Mouse (Mus musculus) leukemia stem cell, adult 10-12 weeks (primary cell): ENCODE results near the gene Ints1. TPM values are rescaled to one million over a fixed set of nuclear protein-coding genes. Genes with fewer than 3 reads are reported as not detected.

Source experiments
- polyA plus RNA-seq: library from polyadenylated mRNA; stranded (reverse); fragments of >175 nt; gene quantifications from 2 replicates; pipeline ENCODE4 v1.2.3, GENCODE M21; 2012; ENCODE audit warnings: low replicate concordance

The Ints1 gene
- polyA plus RNA-seq, result 127 and 152 TPM in 2 replicates

GRCm38 (mm10) chr5:139775216-139775926 is at the start of gene Ints1:
Gene Ints1 (minus strand): TSS chr5:139775674.

GRCm38 (mm10) chr5:139819538-139820181 is 44.2 kb upstream of the Ints1 start, which contains the start of gene Tmem184a:
Gene Tmem184a (minus strand): TSS chr5:139819917.

GRCm38 (mm10) chr5:139791227-139792158 is 16.0 kb upstream of the Ints1 start, which contains the start of gene Mafk:
Gene Mafk (plus strand): TSS chr5:139791513.

GRCm38 (mm10) chr5:139735677-139736503 is 39.6 kb downstream of the Ints1 start, which contains the start of gene Micall2:
Gene Micall2 (minus strand): TSS chr5:139736336.

Other genes with a start within 250 kb of the Ints1 start
- not detected in 2 replicates for gene Uncx, start 232.2 kb downstream of the Ints1 start, polyA plus RNA-seq
- 58.8 and 64.8 TPM in 2 replicates for gene Micall2, start 39.3 kb downstream of the Ints1 start, polyA plus RNA-seq
- gene Mafk, start 15.8 kb upstream of the Ints1 start, polyA plus RNA-seq, result 60.1 and 77.2 TPM in 2 replicates
- 51.8 and 97.5 TPM in 2 replicates for gene Tmem184a, start 44.2 kb upstream of the Ints1 start, polyA plus RNA-seq
- gene Gm26938, start 50.7 kb upstream of the Ints1 start, polyA plus RNA-seq, result not detected in 2 replicates
- 17.2 and 31.4 TPM in 2 replicates for gene Psmg3, start 51.2 kb upstream of the Ints1 start, polyA plus RNA-seq
- gene Elfn1, start 132.3 kb upstream of the Ints1 start, polyA plus RNA-seq, result 0.10 and 0.11 TPM in 2 replicates